Mouse (Mus musculus) midbrain, embryonic 11.5 days (tissue): ENCODE data around the gene Cntrob. TPM values are rescaled to one million over a fixed set of nuclear protein-coding genes. Genes with fewer than 3 reads are reported as not detected.

ENCODE experiments used
- ATAC-seq: fragments of 200-750 bp; cut with Nextera tagmentation; 2 replicates; pipeline ENCODE4 v1.8.0; 2017; ENCODE audit warnings: moderate TSS enrichment, moderate library complexity; ENCODE audit not compliant: low FRiP score
- DNase-seq: peaks from one replicate; pipeline ENCODE4 v3.0.0; 2015; ENCODE audit warnings: low spot score; ENCODE audit errors: missing footprints
- H3K27ac ChIP-seq: fragments of 300-500 bp; sonication (generic); 2 replicates; pipeline ENCODE4 v1.5.1; 2014; ENCODE audit warnings: low read depth, low read length
- H3K27me3 ChIP-seq: fragments of 300-500 bp; sonication (generic); 2 replicates; pipeline ENCODE4 v1.6.1; 2014; ENCODE audit warnings: mild to moderate bottlenecking, low read length, moderate library complexity, mixed read lengths; ENCODE audit not compliant: control insufficient read depth, insufficient read depth
- H3K36me3 ChIP-seq: fragments of 300-500 bp; sonication (generic); 2 replicates; pipeline ENCODE4 v1.6.1; 2014; ENCODE audit warnings: mild to moderate bottlenecking, low read length, moderate library complexity, mixed read lengths; ENCODE audit not compliant: control insufficient read depth, insufficient read depth
- H3K4me1 ChIP-seq: fragments of 300-500 bp; sonication (generic); 2 replicates; pipeline ENCODE4 v1.6.1; 2014; ENCODE audit warnings: low read length; ENCODE audit not compliant: control insufficient read depth, insufficient read depth
- H3K4me2 ChIP-seq: fragments of 300-500 bp; sonication (generic); 2 replicates; pipeline ENCODE4 v1.6.1; 2014; ENCODE audit warnings: mild to moderate bottlenecking, moderate library complexity
- H3K4me3 ChIP-seq: fragments of 300-500 bp; sonication (generic); 2 replicates; pipeline ENCODE4 v1.5.1; 2014; ENCODE audit warnings: low read depth, low read length
- H3K9ac ChIP-seq: fragments of 300-500 bp; sonication (generic); 2 replicates; pipeline ENCODE4 v1.6.1; 2014; ENCODE audit warnings: low read length
- H3K9me3 ChIP-seq: fragments of 300-500 bp; sonication (generic); 2 replicates; pipeline ENCODE4 v1.6.1; 2016; ENCODE audit warnings: low read length; ENCODE audit not compliant: control insufficient read depth
- WGBS: fragments of 180-500 bp; shearing (Covaris S2); extraction: QIAGEN DNeasy Blood & Tissue Kit; methylation state at CpG from one replicate; pipeline ENCODE4 v1.1.7; 2014; 5-methylcytosine and 5-hydroxymethylcytosine counted together
- polyA plus RNA-seq: library from polyadenylated mRNA; unstranded; fragments of >200 nt; fragmentation: Nextera tagmentation; extraction: Ambion mirVana; gene quantifications from 2 replicates; pipeline ENCODE4 v1.2.1, GENCODE M21; 2014

The Cntrob gene
- polyA plus RNA-seq, 1 experiment from 2014 or later, result 28.3 TPM

DNA sequence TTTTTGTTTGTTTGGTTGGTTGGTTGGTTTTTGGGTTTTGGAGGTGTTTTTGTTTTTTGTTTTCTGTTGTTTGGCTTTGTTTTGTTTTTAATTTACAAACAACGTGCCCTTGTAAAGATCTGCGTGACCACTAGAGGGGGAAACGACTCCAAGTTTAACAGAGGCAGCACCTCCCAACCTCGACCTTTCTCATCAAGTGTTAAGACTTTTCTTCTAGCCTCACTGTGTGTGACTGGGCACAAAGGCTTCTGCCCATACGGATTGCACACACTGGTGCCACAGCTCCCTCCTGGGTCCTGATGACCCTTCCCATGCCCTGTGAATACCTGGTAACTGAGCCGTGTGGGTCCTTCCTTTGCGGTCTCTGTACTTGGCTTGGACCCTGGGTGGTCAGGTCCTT lies 56.2 kb downstream of the Cntrob start:
- no peak for ATAC-seq
- no peak overlapping the region for H3K9ac ChIP-seq
- no peak overlapping the region for H3K4me2 ChIP-seq
- H3K27ac ChIP-seq, result no peak overlapping the region
- no peaks in the 10 kb centered on the region for H3K36me3 ChIP-seq
- no peaks in the 10 kb centered on the region for H3K4me1 ChIP-seq
- 35% methylated on average over 7 of the region's 7 CpGs for WGBS
- H3K9me3 ChIP-seq, result no peaks in the 10 kb centered on the region
- no peaks in the 10 kb centered on the region for H3K27me3 ChIP-seq
- peak; percentile 88 for DNase-seq
- no peak overlapping the region for H3K4me3 ChIP-seq

DNA sequence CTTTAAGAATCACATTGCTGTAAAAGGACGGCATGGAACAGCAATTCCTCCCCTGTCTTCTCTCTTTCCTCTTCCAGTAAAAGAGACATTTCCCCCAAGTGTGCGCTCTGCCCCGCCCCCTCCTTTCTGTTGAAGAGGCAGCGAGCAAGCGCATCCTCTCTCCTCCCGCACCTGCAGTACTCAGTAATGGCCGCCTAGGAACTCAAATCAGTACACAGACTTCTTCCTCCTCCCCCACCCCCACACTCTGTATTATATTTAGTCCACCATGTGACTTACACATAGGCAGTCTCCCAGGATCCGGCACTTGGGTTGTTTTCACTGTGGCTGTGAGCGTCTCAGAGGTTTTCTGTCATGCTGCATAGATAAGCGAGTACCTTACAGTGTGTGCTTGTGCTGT lies 57.3 kb downstream of the Cntrob start:
- Histone ChIP-seq H3K27ac (no peak overlapping the region), H3K36me3 (no peaks in the 10 kb centered on the region), H3K4me3 (no peak overlapping the region), H3K9ac (no peak overlapping the region), H3K27me3 (no peaks in the 10 kb centered on the region), H3K9me3 (no peaks in the 10 kb centered on the region), H3K4me1 (no peaks in the 10 kb centered on the region), H3K4me2 (no peak overlapping the region)
- 28% methylated on average over 10 of the region's 10 CpGs for WGBS
- DNase-seq (no peak), ATAC-seq (no peak)

DNA sequence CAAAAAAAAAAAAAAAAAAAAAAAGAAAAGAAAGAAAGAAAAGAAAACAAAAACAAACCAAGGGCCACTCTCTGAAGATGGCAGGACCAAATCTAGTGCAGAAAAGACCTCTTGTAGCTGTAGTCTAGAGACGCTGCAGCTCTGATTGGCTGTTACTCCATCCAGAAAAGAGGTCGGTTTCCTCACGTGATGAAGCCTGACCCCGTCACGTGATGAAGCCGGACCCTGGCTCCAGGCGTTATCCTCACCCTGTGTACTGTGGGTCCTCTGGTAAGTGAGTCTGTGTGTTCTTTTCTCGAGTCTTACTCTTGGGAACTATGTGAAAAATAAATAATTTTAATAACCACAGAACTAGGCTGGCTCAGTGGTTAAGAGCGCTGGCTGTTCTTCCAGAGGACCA lies 58.2 kb downstream of the Cntrob start:
- Histone ChIP-seq H3K4me1 (no peaks in the 10 kb centered on the region), H3K27me3 (no peaks in the 10 kb centered on the region), H3K9me3 (no peaks in the 10 kb centered on the region), H3K4me2 (no peak overlapping the region), H3K27ac (no peak overlapping the region), H3K9ac (no peak overlapping the region), H3K4me3 (no peak overlapping the region), H3K36me3 (no peaks in the 10 kb centered on the region)
- ATAC-seq (no peak), DNase-seq (no peak)
- WGBS, result 74% methylated on average over 9 of the region's 9 CpGs

DNA sequence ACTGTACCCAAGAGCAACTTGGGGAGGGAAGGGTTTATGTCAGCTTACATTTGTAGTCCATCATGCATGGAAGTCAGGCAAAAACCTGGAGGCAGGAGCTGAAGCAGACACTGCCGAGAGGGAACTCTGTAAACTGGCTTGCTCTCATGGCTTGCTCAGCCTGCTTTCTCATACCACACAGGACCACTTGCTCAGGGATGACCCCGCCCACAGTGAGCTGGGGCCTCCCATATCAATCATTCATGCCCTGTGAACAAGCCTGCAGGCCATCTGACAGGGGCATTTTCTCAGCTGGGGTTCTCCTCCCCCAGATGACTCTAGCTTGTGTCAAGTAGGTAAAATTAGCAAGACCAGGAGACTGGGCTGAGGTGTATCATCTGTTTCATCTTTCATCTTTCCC lies 59.3 kb downstream of the Cntrob start:
- ATAC-seq (no peak), DNase-seq (no peak)
- H3K4me2 ChIP-seq, result no peak overlapping the region
- no peaks in the 10 kb centered on the region for H3K36me3 ChIP-seq
- H3K27me3 ChIP-seq, result no peaks in the 10 kb centered on the region
- WGBS, result 78% methylated on average over 2 of the region's 2 CpGs
- H3K4me1 ChIP-seq, result no peaks in the 10 kb centered on the region
- H3K27ac ChIP-seq, result no peak overlapping the region
- no peak overlapping the region for H3K4me3 ChIP-seq
- H3K9ac ChIP-seq, result no peak overlapping the region
- no peaks in the 10 kb centered on the region for H3K9me3 ChIP-seq

DNA sequence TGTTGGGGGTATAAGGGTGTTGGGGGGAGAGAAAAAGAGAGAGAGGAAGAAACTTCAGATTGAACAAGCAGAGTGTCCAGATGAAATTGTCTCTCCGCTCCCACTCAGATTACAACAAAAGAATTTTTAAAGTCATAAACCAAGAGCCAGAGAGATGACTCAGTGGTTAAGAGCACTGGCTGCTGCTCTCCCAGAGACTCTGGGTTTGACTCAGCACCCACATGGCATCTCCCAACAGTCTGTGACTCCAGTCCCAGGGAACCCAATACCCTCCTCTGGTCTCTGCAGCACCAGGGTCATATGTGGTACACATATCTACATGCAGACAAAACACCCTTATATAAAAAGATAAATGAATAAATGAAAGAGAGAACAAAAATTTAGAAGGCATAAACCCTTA lies 63.5 kb downstream of the Cntrob start:
- no peak for DNase-seq
- H3K27ac ChIP-seq, result no peak overlapping the region
- WGBS, result 100% methylated on average over 1 of the region's 1 CpGs
- no peaks in the 10 kb centered on the region for H3K27me3 ChIP-seq
- no peak overlapping the region for H3K9ac ChIP-seq
- H3K36me3 ChIP-seq, result no peaks in the 10 kb centered on the region
- no peak overlapping the region for H3K4me2 ChIP-seq
- no peak overlapping the region for H3K4me3 ChIP-seq
- no peaks in the 10 kb centered on the region for H3K9me3 ChIP-seq
- no peak for ATAC-seq
- H3K4me1 ChIP-seq, result no peaks in the 10 kb centered on the region

- Histone ChIP-seq H3K27ac (no peak overlapping the region), H3K4me1 (peaks cover under 1% of the 10 kb centered on the region; the same call in 1 of the 2 replicates), H3K36me3 (no peaks in the 10 kb centered on the region), H3K27me3 (no peaks in the 10 kb centered on the region), H3K9ac (no peak overlapping the region), H3K4me3 (no peak overlapping the region), H3K9me3 (no peaks in the 10 kb centered on the region), H3K4me2 (no peak overlapping the region)
- 54% methylated on average over 5 of the region's 5 CpGs for WGBS
- DNase-seq, result no peak
- no peak for ATAC-seq
Observed at GRCm38 (mm10) chr11:69258287-69258686, 65.3 kb downstream of the Cntrob start.

DNA sequence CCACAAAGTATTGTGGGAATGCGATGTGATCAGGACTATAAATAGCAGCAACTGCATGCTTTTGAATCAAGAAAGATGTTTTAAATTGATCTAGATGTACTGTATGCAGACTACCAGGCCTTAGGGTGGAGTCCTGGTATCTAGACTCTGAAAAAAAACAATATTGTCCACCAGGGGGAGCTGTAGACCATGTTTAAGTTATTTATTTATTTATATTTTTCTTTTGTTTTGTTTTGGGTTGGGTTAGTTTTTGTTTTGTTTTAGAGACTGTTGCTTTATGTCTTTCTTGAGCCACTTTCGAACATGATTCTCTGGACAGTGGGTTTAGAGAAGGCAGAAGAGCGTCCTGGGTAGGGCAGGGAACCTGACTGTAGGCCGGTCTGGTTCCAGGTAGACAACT lies 65.8 kb downstream of the Cntrob start:
- H3K36me3 ChIP-seq, result no peaks in the 10 kb centered on the region
- H3K9ac ChIP-seq, result no peak overlapping the region
- H3K27me3 ChIP-seq, result no peaks in the 10 kb centered on the region
- peaks cover 3% of the 10 kb centered on the region; the same call in 1 of the 2 replicates for H3K4me1 ChIP-seq
- 49% methylated on average over 4 of the region's 4 CpGs for WGBS
- H3K4me2 ChIP-seq, result no peak overlapping the region
- H3K9me3 ChIP-seq, result no peaks in the 10 kb centered on the region
- ATAC-seq (no peak), DNase-seq (peak; percentile 97)
- H3K27ac ChIP-seq, result no peak overlapping the region
- H3K4me3 ChIP-seq, result no peak overlapping the region

DNA sequence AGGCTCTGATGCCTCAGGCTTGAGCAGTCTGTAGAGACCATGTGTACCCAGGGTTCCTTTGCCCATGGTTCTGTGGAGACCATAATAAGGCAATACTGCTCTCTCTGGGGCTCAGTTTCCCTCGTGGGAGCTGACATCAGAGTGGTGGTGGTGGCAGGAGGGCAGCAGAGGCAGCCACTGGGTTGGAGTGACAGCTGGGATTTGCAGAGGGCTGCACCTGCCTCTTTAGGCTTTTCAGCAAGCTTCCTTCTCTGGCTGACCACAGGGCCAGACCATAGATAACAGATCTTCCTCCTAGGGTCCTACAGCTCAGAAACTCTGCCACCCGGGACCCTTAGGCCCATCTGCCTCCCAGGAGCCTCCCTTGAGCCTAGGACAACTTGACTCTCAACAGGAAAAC lies 66.5 kb downstream of the Cntrob start:
- no peak overlapping the region for H3K4me3 ChIP-seq
- H3K36me3 ChIP-seq, result no peaks in the 10 kb centered on the region
- H3K9ac ChIP-seq, result no peak overlapping the region
- 60% methylated on average over 2 of the region's 2 CpGs for WGBS
- no peak for DNase-seq
- no peaks in the 10 kb centered on the region for H3K27me3 ChIP-seq
- H3K27ac ChIP-seq, result no peak overlapping the region
- no peaks in the 10 kb centered on the region for H3K9me3 ChIP-seq
- peaks cover 3% of the 10 kb centered on the region; the same call in 1 of the 2 replicates for H3K4me1 ChIP-seq
- no peak overlapping the region for H3K4me2 ChIP-seq
- ATAC-seq, result no peak

DNA sequence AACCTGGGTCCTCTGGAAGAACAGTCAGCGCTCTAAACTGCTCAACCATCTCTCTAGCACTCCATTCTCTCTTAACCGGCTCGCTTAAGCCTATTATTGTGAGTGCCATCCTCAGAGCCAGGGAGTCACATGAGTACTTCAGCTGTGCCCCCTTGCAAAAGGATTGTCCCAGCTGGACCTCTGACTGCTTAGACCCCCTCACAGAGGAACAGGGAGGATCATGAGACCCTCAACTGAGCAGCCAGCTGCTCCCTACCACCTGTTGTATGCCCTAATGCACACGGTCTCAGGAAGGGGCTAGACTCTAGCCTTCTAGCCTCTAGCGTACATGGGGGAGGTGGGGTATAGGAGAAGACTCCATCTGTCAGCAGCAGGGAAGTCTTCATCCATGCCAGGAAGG lies 68.8 kb downstream of the Cntrob start:
- no peak overlapping the region for H3K4me3 ChIP-seq
- no peak overlapping the region for H3K4me2 ChIP-seq
- no peaks in the 10 kb centered on the region for H3K9me3 ChIP-seq
- no peaks in the 10 kb centered on the region for H3K36me3 ChIP-seq
- H3K4me1 ChIP-seq, result peaks cover 3% of the 10 kb centered on the region; the same call in 1 of the 2 replicates
- no peaks in the 10 kb centered on the region for H3K27me3 ChIP-seq
- no peak for ATAC-seq
- 75% methylated on average over 5 of the region's 5 CpGs for WGBS
- no peak overlapping the region for H3K27ac ChIP-seq
- no peak overlapping the region for H3K9ac ChIP-seq
- no peak for DNase-seq

DNA sequence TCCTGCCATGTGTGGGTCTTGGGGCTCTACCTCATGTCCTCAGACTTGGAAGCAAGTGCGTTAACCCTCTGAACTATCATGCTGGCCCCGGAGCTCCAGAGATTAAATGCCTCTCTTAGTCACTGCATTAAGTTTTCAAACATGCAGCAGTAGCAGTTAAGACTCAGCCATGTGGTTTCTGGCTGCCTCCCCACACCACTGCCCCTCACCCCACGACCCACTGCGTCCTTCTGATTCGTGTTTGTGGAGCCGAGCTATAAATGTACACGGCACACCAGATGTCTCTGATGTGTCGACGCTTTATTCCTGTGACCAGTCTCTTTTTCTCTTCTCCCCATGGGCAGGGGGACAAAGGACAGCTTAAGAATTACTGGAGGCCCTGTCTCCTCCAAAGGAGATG lies 70.4 kb downstream of the Cntrob start:
- 48% methylated on average over 9 of the region's 9 CpGs for WGBS
- ATAC-seq, result no peak

More for the DNA sequence above, 70.4 kb downstream of the Cntrob start:
- Histone ChIP-seq H3K27ac (no peak overlapping the region), H3K9ac (no peak overlapping the region), H3K36me3 (no peaks in the 10 kb centered on the region), H3K27me3 (no peaks in the 10 kb centered on the region), H3K4me3 (no peak overlapping the region), H3K4me1 (peaks cover 3% of the 10 kb centered on the region; the same call in 1 of the 2 replicates), H3K9me3 (no peaks in the 10 kb centered on the region), H3K4me2 (0 out of 2 replicates have a peak overlapping the region, but pooled peaks have one; percentile 4)
- DNase-seq, result no peak
